Mouse (Mus musculus): ENCODE data around the gene Rgmb.

Rgmb gene

DNA sequence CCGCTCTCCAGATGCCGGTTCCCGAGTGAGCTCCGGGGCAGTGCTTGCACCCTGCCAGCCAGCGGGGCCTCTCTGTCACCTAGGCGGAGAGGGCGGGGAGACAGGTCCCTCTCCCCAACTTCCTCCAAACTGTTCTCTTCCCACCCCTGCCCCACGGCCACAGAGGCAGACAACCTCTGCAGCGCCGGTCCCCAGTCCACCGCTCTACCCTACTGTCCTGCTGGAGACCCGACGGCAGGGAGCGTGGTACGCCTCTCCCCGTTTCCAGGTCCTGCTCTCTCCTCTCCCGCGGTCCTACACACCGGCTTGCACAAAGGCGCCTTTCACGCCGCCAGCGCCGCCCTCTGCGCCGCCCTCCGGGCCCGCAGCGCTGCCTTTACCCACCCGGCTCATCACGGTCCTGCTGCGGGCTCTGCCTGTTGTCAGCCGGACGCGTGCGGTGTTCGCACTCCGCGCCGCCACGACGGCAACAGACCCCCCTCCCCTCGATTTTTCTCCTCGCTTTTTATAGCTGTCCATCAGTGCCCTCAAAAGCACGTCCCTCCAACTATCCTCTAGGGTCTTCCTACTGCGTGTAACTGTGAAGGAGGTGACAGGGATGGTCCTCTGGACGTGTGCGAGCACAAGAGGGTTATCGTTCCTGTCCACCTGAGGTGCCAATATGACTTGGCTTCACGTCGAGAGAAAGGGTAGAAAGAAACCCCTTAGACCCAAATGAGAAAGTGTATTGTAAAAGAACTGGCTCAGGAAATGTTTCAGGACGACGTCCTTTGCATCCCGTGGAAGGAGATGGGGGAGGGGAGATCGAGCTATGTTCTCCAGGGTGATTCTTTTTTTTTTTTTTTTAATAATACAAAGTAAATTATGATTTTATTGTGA is at the start of gene Rgmb:
Rgmb (minus strand) TSS at position 274 of the 879 bp plus-strand sequence.
- peak; percentile 33 for DNase-seq (ENCODE audit: low spot score)

DNA sequence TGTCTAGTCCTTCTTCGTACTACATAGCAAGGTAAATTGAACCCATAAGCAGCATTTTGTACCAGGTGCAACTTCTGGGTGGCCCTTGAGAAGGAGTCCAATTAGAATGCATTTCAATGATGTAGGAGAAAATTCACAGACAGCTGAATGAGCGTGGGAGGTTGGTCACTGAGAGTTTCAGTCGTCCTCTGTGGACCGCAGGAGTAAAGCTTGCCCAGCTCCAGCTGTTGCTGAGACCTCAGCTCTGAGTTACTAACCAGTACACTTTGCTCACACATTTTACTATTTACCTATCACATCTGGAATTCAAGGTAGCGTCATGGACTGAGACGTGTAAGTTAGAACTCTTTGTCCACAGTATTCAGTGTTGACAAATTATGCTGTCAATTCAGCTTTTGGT is 43.9 kb upstream of the Rgmb start:
- no peak for DNase-seq (ENCODE audit: low spot score)

DNA sequence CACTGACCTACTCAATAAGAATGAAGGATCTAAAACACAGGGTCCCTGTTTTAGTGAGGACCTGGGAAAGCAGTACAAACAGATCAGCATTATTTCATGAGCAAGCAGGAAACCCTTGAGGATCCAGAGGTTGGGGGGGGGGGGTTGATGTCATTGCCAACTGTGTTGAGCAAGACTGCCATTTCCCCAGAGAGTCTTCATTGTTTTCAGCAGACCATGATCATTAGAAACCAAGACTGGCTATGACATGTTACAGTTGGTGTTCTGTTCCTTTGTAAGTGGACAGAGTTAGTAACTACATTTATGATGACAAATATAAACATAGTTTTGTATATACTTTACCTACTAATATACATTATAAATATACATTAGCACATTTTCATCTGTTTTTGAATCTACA is 41.3 kb upstream of the Rgmb start:
- DNase-seq (ENCODE audit: low spot score): no peak

DNA sequence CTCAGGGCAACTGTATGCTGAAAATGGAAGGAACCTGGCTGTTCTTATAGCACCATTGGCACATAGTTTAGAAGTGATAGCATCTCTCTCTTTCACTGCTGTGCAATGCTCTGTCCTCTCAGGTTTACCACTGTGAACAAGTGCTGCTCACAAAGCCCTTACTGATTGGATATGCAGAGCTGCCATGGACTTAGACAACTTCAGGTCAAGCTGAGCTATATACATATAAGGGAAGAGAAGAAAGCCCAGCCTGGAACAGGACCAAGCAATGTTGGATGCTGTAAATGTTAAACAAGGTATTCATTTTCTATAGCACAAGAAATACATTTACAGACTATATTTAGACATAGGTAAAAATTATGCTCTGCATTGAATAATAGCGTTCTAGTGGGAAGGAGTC is 34.4 kb upstream of the Rgmb start:
- DNase-seq (ENCODE audit: low spot score): no peak

DNA sequence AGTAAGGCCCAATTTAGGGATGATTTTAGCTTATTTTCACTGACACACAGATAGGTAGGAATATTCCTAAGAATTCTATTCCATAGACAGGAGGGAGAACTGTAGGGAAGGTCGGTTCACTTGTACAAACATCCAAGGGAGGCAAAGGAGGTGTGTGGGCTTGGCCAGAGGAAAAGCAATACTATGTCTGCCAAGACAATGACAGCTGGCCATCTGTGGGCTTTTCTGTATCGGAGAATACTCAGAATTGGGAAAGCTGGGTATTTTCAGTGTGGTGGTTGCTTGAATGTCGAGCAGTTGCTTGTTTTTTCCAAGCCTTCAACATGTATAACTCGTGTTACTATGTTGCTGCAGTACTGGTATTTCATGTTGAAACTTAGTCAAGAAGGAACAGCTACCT is 31.5 kb upstream of the Rgmb start:
- DNase-seq (ENCODE audit: low spot score): peak; percentile 12

DNA sequence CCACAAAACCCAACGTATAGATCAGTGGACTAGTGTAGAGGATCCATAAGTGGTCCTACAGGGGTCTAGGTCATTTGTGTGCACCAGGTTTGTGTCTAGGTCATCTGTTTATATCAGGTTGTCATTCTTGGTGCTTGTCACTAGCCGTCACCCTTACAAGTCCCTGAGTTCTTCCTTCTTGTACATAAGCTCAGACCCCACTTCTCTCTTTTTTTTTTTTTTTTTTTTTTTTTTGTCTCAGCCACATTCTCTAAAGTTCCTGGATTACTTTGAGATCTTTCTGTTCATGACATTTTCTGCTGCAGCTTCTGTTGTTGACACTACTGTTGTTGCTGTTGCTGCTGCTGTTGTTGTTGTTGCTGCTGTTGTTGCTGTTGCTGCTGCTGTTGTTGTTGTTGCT is 22.3 kb upstream of the Rgmb start:
- DNase-seq (ENCODE audit: low spot score): no peak

DNA sequence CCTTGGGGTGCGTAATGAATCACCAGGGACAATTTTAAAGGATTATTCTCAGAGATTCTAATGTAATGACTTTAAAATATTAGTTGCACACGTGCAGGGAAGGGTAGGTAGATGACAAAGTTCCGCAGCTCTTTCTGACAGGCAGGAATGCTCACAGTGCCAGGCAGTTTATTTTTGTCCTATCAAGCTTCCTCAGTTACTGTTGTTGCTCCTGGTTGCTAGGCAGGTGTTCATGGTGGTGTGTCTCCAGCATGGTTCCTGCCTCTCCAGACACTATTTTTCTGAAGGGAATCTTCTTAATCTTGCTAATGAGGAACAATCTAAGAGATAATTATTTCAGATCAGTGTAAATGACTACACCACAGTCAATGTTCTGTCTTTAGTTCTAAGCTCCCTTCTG is 19.7 kb upstream of the Rgmb start:
- no peak for DNase-seq (ENCODE audit: low spot score)

DNA sequence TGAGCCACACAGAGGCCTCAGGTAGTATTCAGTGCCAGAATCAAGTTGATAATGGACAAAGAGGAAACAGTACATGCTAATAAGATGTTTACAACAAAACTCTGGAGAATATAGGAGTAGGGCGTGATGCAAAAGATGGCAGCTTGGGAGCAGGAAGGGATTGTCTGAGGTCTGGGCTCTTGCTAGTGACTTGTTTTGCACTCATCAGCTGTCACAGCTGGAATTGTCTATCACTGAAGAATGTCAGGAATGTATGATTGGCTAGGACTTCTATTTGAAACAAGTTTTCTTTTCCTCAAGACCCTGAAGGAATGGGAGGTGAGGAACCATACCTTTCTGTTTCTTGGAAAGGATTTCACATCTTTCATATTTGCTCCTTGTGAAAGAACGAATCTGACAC is 10.6 kb upstream of the Rgmb start:
- DNase-seq (ENCODE audit: low spot score): no peak

DNA sequence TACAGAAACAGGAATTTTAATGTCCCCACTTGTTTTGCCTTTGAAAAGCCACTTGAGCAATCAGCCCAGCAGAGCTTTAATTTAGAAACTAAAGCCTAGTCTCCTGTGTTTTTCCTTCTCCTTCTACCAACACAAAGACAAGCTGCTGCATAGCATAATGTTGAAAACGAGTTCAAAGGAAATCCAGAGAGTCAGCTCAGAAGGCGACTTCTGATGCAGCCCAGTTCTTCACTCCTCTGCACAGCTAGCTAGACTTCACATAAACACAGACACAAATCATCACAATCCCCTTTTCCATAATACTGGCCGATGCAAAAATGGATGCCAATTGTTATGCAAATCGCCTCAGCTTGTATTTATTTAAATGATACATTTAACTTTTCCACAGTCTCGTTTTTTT is 1.6 kb upstream of the Rgmb start:
- no peak for DNase-seq (ENCODE audit: low spot score)

DNA sequence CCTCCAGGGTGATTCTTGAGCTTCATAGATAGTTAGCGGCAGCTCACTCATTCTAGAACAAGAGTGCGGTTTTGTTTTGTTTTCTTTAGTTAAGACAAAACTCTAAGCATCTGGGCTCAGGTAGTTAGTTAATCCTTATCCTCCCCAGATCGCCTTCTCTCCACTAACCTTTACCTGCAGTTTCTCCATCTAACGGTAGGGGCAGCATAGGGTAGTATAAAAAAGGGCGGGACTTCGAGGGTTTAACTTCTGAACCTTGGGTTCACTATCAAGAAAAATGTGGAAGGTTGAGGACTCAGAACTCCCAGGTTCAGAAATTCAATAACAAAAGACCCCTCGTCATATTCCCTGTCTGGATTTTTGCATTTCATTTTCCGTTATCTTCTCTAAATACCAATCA is 971 bp upstream of the Rgmb start:
- no peak for DNase-seq (ENCODE audit: low spot score)

DNA sequence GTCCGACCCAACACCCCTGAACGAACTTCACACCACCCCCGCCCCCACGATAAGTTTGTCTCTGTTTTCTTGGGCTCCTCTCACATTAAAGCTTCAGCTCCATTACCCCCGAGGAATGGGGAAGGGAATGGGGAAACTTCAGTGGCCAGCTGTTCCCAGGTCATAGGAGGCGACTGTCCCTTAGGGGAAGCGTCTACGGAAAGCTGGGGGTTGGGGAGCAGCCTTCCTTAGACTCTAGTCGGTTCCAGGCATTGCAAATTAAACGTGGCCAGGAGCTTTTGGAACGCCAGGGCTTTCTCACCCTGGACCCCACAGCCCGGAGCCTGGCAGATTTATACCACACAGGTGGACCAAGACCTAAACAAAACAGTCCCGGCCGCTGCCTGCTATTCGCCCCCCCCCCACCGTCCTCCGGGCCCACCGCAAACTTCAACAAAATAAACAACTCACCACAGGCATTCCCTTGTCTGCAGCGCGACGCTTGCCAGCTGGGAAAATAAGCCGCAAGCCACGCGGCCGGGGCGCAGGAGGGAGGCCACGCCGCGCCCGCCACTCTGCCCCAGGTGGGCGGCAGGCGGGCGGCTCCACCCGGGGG is 571 bp downstream of the Rgmb start:
- DNase-seq (ENCODE audit: low spot score): no peak

DNA sequence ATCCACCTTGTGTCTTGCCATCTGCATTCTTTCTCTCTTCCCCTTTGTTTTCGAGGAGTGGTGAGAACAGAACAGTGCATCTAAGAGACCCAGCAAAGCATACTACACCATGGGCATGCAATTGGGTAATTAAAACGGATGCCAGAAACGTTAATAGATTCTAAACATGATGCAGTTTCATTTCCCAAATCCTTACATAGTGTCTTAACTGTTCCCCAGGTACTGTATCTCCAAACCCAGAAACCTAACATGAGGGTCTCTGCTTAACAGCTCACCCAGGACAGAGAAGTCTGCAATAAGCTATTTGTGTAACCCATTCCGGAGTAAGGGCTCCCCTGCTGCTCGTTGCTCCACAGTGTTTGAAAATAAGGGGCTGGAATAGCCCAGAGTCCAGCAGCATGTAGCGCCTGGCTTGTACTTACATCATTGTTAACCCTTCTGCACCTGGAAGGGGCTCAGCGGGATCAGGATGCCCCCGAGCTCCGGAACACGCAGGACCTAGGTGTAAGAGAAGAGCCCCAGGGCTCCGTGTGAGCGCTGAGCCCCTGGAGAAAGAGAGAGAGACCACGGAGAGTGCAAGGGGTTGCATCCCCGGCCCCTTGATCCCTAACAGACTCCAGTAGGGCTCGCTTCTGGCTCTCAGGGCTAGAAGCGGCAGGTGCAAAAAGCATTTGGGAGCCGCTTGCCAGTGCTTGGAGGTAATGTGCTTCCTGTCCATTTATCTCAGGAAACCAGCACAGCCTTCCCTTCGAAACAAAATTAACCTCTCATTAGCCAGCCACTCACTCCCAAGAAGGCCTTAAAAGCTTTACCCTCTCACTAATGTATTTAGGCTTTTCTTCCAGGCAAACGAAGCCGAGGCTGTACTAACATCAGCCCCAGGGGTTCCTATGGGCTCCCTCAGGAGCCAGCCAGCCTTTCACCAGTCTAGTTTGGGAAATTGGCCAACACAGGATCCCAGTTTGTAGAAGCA is 1.4 kb downstream of the Rgmb start:
- no peak for DNase-seq (ENCODE audit: low spot score)

DNA sequence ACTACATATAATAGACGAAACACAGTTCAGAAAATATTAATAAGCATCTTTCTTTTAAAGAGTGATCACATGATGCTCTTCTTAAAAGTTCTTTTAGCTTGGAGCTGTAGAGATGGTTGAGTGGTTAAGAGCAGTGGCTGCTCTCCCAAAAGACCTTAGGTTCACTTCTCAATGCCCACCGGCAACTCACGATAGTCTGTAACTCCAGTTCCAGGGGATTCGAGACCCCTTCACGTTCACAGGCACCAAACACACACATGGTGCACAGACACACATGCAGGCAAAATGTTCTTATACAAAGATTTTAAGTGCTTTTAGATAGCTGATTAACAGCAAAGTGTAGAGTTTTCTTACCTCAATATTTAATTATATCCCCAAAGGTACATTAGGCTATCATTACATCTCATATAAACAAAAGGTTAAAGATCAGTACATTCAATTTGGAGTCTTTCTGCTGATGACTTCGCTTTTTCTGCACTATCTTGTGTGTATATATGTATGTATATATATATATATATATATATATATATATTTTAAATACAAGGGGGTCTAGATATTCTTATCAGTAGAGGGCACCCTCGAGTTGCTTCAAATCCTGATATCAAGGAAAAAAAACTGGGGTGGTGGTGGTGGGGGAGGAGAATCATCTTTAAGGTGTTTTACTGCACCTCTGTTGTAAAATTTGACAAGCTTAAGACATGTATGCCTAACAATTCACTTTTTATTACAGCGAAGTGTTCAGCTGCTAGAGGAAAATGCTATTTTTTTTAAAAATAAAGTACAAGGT is 2.5 kb downstream of the Rgmb start:
- no peak for DNase-seq (ENCODE audit: low spot score)

DNA sequence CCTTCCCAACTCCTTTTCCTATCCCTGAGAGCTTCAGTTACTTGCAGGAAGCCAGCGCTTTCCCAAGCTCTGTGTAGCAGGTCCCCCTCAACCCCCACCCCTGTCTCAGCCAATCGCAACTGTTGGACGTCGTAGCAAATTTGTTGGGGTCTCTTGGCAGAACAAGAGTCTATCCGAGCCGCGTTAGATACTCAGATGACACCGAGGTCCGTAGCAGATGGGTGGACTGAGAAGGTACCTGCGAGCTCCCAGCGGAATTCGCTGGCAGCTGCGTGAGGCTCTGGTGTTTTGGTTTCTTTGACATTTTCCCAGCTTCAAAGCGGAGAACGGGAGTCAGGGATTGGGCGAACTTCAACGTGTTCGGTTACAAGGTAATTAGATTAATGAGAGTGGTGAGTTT is 3.9 kb downstream of the Rgmb start:
- DNase-seq (ENCODE audit: low spot score): no peak

DNA sequence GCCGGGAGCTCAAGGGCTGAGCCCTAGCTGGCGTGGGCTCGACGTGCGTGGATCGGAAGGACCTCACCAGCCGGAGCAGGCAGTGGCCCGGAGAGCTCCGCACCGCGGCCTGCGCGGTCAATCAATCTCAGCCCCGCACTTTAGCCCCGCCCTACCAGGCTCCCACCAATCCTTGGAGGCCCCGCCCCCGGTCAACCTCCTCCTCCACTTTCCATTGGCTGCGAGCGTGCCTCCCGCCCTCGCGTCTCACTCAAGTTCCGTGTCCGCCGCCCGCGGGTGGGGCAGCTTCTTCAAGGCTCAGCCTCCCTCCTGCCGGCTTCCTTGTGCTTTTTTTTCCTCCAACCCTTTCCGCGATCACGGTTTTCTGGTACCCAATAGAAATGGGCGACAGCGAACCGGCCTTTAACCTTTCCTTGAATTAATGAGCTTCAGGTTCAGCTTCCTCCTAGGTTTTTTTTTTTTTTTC is 4.4 kb downstream of the Rgmb start:
- peak; percentile 99 for DNase-seq (ENCODE audit: low spot score)

DNA sequence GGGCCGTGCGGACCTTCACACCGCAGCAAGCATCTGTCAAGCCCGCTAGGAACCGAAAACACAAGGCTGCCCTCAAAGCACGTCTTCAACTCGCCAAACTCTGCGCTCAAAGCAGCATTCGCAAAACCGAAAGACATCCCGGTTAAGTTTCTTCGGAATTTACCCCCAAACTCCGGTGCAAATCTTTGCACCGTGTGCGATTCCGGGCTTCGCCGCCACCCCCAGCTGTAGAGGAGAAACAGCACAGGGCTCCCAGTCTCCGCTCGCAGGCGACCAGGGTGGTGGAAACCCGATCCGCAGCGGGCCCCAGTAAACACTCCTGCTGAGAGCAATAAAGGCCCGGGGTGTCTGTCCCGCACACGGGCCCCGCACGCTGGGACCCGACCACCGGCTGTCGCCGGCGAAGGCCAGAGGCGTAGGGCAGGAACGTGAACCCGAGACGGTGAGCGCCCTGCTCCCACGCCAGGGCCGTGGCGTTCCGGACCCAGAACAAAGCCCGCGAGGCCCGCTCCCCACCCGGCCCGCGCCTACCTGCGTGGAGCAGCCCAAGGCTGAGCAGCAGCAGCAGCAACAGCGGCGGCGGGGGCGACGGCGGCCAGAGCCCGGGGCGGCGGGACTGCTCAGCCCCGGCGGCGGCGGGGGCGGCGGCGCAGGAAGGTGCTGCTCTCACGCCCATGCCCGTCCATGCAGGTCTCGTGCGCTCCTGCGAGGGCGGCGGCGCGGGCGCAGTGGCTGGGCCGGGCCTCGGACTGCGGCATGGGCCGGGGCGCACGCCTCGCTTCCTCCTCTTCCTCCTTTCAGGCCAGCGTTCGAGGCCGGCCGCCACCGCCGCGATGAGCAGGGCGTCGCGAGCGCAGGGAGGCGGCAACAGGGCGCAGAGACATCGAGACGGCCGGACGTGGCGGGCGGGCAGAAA is 5.1 kb downstream of the Rgmb start:
- DNase-seq (ENCODE audit: low spot score): peak; percentile 59

DNA sequence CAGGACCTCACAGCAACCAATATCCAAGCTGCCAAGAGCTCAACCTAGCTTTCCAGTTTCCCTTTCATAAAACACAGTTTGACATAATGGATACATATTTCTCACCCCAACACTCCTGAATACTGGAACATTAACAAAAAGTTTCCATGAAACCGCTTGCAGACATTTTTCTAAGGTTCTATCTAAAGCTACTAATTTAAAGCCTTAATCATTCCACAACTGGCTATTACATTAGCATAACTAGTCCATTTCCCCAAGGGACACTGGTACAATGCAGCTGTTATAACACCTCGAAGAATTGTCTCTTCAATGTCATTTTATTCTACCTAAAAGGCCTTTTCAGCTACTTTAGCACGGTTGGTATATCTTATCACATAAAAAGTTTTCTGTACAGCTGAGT is 6.0 kb downstream of the Rgmb start:
- DNase-seq (ENCODE audit: low spot score): no peak

DNA sequence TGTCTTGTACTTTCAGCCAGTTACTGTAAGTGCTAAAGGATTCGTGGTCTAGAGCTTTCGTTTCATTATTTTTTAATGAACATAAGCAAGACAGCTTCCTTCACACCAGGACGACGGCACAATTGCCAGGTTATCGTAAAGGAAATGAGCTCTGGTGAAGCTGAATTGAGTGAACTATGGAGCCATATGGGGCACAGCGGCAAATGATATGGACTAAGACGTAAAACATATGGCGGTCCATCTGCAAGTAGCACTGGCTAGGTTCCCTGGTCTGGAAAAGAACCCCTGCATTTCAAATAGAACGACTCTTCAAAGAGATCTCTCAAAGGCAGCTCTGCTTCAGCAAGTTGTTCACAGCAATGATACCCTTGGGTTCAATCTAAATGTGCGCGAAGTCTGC is 6.5 kb downstream of the Rgmb start:
- no peak for DNase-seq (ENCODE audit: low spot score)

DNA sequence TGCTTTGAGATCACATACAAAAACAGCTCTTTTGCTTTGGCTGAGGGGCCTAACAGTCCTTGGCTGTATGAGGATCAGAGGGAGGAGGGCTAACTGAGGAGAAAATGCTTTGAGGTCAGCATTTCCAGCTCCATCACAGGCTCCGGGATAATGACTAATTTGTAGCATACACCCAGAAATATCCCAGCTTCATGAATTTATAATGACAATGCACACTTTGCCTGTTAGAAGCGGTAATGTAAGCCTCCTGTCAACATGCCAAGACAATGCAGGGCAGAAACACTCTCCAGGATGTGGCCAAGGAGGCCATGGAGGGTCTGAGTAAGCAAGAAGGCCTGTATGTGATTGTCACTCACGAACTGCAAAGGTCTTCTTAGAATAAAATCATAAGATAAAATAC is 7.0 kb downstream of the Rgmb start:
- DNase-seq (ENCODE audit: low spot score): no peak

DNA sequence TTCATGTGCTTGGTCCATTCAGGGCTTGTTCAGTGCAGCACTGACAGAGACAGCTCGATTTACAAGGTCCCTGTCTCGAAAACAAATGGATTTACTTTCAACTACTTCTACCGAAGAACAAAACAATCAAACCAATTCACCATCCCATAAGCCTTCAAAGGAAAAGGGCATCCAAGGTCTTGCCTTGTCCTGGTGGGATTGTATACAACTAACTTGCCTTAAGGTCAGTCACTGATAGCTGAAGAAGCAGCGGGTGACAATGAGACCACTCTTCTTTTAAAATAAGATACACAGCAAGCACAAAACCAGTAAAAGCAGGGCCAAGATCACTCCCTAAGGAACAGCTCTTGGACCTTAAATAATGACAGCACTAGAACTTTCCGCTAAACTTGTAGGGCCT is 7.6 kb downstream of the Rgmb start:
- DNase-seq (ENCODE audit: low spot score): no peak

DNA sequence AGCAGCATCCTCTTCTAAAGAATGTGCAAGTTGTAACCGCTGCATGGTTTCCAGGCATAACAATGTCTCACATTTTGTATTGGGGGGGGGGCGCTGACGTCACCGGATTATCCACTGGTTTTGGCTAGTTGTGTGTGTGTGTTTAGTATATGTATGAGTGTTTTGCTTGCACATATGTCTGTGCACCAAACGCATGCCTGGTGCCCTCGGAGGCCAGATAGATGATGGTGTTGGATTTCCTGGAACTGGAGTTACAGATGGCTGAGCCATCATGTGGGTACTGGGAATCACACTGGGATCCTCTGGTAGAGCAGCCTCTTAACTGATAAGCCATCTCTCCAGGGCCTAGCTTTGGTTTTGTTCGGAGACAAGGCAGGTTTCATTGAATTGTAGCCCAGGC is 8.5 kb downstream of the Rgmb start:
- DNase-seq (ENCODE audit: low spot score): no peak
